Mouse (Mus musculus): ENCODE data around the gene Cdh3.

DNA sequence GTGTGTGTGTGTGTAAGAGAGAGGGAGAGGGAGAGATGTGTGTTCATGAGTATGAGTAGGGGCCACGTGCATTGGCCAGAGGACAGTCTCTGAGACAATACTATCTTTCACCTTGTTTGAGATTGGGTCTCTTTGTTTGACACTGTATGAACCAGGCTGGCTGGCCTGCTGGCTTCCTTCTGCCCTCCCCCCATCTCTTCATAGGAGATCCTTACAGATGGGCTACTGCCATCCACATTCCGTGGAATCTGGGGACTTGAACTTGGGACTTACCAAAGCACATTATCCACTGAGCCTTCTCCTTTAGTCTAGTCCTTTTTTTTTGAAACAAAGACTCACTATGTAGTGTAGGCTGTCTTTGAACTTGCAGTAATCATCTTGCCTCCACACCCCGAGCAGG is 2.2 kb upstream of the Cdh3 start:
- no peak for TF ChIP-seq POLR2A (IDR thresholded peaks at IDR 0.05; ENCODE audit: borderline replicate concordance, extremely low read depth, low read depth, low read length)
- no peak for TF ChIP-seq CTCF (IDR thresholded peaks at IDR 0.05; ENCODE audit: insufficient read depth, low read length)

Data from lung, adult 2 months (tissue).